Mouse (Mus musculus) hindbrain, embryonic 14.5 days (tissue): ENCODE data around the gene Tipin. TPM values are rescaled to one million over a fixed set of nuclear protein-coding genes. Genes with fewer than 3 reads are reported as not detected.
A peak's percentile ranks its signal among the peaks of the same experiment; 100 is the strongest.

ENCODE experiments used
- ATAC-seq: fragments of 200-750 bp; cut with Nextera tagmentation; 2 replicates; pipeline ENCODE4 v1.8.0; 2017; ENCODE audit warnings: moderate number of reproducible peaks, mild to moderate bottlenecking, moderate TSS enrichment, moderate library complexity; ENCODE audit not compliant: low FRiP score
- DNase-seq: peaks from one replicate; pipeline ENCODE4 v3.0.0-alpha.2; 2015; ENCODE audit warnings: low spot score
- H3K27ac ChIP-seq: fragments of 300-500 bp; sonication (generic); 2 replicates; pipeline ENCODE4 v1.5.1; 2014; ENCODE audit warnings: mild to moderate bottlenecking, moderate library complexity
- H3K27me3 ChIP-seq: fragments of 300-500 bp; sonication (generic); 2 replicates; pipeline ENCODE4 v1.6.1; 2014; ENCODE audit warnings: mild to moderate bottlenecking, low read length, mixed read lengths; ENCODE audit not compliant: control insufficient read depth, insufficient read depth
- H3K36me3 ChIP-seq: fragments of 300-500 bp; sonication (generic); replicated peaks from 2 replicates; pipeline ENCODE4 v1.6.1; 2014; ENCODE audit not compliant: control insufficient read depth, insufficient read depth
- H3K4me1 ChIP-seq: fragments of 300-500 bp; sonication (generic); replicated peaks from 2 replicates; pipeline ENCODE4 v1.6.1; 2014; ENCODE audit warnings: antibody characterized with exemption, low read length, mixed read lengths; ENCODE audit not compliant: control insufficient read depth, insufficient read depth
- H3K4me2 ChIP-seq: fragments of 300-500 bp; sonication (generic); replicated peaks from 2 replicates; pipeline ENCODE4 v1.6.1; 2014; ENCODE audit warnings: mild to moderate bottlenecking, moderate library complexity
- H3K4me3 ChIP-seq: fragments of 300-500 bp; sonication (generic); replicated peaks from 2 replicates; pipeline ENCODE4 v1.5.1; 2014; ENCODE audit warnings: mild to moderate bottlenecking, low read length
- H3K9ac ChIP-seq: fragments of 300-500 bp; sonication (generic); 2 replicates; pipeline ENCODE4 v1.6.1; 2014
- H3K9me3 ChIP-seq: fragments of 300-500 bp; sonication (generic); 2 replicates; pipeline ENCODE4 v1.6.1; 2016; ENCODE audit warnings: low read length; ENCODE audit not compliant: control insufficient read depth
- WGBS: fragments of 180-500 bp; shearing (Covaris S2); extraction: QIAGEN DNeasy Blood & Tissue Kit; methylation state at CpG from one replicate; pipeline ENCODE4 v1.1.7; 2014; 5-methylcytosine and 5-hydroxymethylcytosine counted together
- polyA plus RNA-seq: library from polyadenylated mRNA; unstranded; fragments of >200 nt; fragmentation: Nextera tagmentation; extraction: Ambion mirVana; gene quantifications from 2 replicates; pipeline ENCODE4 v1.2.1, GENCODE M21; 2014

The Tipin gene
- polyA plus RNA-seq, 1 experiment from 2014 or later: 73.3 TPM

- Histone ChIP-seq H3K4me3 (no peak overlapping the region), H3K4me2 (no peak overlapping the region), H3K9ac (no peak overlapping the region), H3K4me1 (peaks cover 17% of the 10 kb centered on the region), H3K27ac (no peak overlapping the region), H3K36me3 (peaks cover 4% of the 10 kb centered on the region; the same call in 1 of the 2 replicates), H3K27me3 (no peaks in the 10 kb centered on the region), H3K9me3 (no peaks in the 10 kb centered on the region)
- 95% methylated on average over 1 of the region's 1 CpGs for WGBS
- no peak for ATAC-seq
- no peak for DNase-seq
Observed at GRCm38 (mm10) chr9:64249371-64249770, 32.0 kb upstream of the Tipin start.

DNA sequence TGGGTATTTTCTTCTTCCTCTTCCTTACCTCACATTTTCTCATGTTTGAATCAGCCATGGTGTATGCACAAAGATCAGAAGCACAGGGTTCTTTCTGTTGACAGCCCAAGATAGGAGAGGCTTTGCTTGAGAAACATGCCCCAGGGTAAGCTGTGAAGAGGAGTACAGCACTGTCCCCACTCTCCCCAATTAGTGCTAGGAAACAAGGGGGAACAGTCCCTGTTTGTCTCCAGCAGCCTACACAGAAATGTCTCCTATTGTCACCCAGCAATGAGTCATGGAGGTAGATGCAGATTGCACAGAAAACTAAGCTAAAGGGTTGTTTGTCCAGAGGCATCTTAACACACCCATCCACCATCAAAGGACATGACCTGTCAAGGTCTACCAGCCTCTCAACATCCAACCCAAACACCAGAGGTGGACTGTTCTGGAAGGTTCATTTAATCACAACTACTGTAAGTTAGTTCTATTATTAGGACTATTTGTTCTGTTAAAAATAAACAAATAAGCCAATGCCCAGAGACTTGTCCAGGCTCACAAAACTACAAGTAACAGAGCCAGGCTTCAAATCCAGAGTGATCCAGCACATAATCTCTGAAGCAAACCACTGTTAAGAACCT, 31.2 kb upstream of the Tipin start:
- H3K9me3 ChIP-seq: no peaks in the 10 kb centered on the region
- no peak overlapping the region for H3K4me2 ChIP-seq
- DNase-seq: no peak
- no peak for ATAC-seq
- no peak overlapping the region for H3K4me3 ChIP-seq
- peaks cover 4% of the 10 kb centered on the region; the same call in 1 of the 2 replicates for H3K36me3 ChIP-seq
- peaks cover 17% of the 10 kb centered on the region for H3K4me1 ChIP-seq
- H3K27ac ChIP-seq: no peak overlapping the region
- no peaks in the 10 kb centered on the region for H3K27me3 ChIP-seq
- no peak overlapping the region for H3K9ac ChIP-seq

DNA sequence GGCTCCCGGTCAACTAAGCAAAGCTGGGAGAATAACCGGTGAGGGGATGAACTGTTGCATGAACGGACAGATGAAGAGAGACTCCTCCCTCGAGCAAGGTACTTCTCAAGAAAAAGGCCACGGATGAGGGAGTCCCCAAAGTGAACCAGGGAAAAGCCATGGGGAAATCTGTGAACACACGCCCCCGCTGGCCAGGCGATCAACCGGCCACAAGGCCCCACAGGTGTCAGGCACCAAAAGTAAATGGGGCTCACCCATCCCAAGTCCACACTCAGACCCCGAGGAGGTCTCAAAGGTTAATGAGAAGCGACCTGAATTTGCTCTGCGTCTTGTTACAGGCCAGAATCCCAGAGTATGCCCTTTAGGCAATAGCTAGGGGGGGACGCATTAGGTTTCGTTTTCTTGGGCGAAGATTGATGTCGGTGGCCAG, 28.8 kb upstream of the Tipin start:
- peak overlapping the region; percentile 90 for H3K27ac ChIP-seq
- peak overlapping the region; percentile 94 for H3K4me3 ChIP-seq
- 0% methylated on average over 16 of the region's 16 CpGs for WGBS
- no peak for ATAC-seq
- H3K9me3 ChIP-seq: no peaks in the 10 kb centered on the region
- H3K27me3 ChIP-seq: no peaks in the 10 kb centered on the region
- peaks cover 17% of the 10 kb centered on the region for H3K4me1 ChIP-seq
- peak overlapping the region; percentile 91 for H3K4me2 ChIP-seq
- no peaks in the 10 kb centered on the region for H3K36me3 ChIP-seq
- H3K9ac ChIP-seq: peak overlapping the region; percentile 84
- no peak for DNase-seq

GRCm38 (mm10) chr9:64253021-64253904, 28.1 kb upstream of the Tipin start, which contains the start of gene Map2k1:
TSS of gene Map2k1 (minus strand) at chr9:64253631.
- Histone ChIP-seq H3K9ac (peak within 1 kb of the TSS; percentile 84), H3K9me3 (no peaks in the 10 kb centered on the region), H3K27me3 (no peaks in the 10 kb centered on the region), H3K4me3 (peak within 1 kb of the TSS; percentile 94), H3K36me3 (no peaks in the 10 kb centered on the region), H3K27ac (peak within 1 kb of the TSS; percentile 90), H3K4me1 (peaks cover 17% of the 10 kb centered on the region), H3K4me2 (peak within 1 kb of the TSS; percentile 91)
- under 1% methylated on average over 85 of the region's 89 CpGs for WGBS
- ATAC-seq (peak; percentile 98), DNase-seq (peak; percentile 100)

- ATAC-seq: no peak
- Histone ChIP-seq H3K36me3 (no peaks in the 10 kb centered on the region), H3K9ac (no peak overlapping the region), H3K4me3 (no peak overlapping the region), H3K27me3 (no peaks in the 10 kb centered on the region), H3K4me2 (no peak overlapping the region), H3K9me3 (no peaks in the 10 kb centered on the region), H3K27ac (no peak overlapping the region), H3K4me1 (peaks cover 17% of the 10 kb centered on the region)
- 79% methylated on average over 3 of the region's 3 CpGs for whole genome bisulfite sequencing
- no peak for DNase-seq
Observed at GRCm38 (mm10) chr9:64255422-64255821, 26.0 kb upstream of the Tipin start.

- Histone ChIP-seq H3K27ac (no peak overlapping the region), H3K9me3 (no peaks in the 10 kb centered on the region), H3K4me1 (peaks cover 16% of the 10 kb centered on the region), H3K4me2 (no peak overlapping the region), H3K4me3 (no peak overlapping the region), H3K36me3 (no peaks in the 10 kb centered on the region), H3K9ac (no peak overlapping the region), H3K27me3 (no peaks in the 10 kb centered on the region)
- DNase-seq (no peak), ATAC-seq (no peak)
- WGBS: 85% methylated on average over 3 of the region's 3 CpGs
Observed at GRCm38 (mm10) chr9:64256204-64256603, 25.2 kb upstream of the Tipin start.

DNA sequence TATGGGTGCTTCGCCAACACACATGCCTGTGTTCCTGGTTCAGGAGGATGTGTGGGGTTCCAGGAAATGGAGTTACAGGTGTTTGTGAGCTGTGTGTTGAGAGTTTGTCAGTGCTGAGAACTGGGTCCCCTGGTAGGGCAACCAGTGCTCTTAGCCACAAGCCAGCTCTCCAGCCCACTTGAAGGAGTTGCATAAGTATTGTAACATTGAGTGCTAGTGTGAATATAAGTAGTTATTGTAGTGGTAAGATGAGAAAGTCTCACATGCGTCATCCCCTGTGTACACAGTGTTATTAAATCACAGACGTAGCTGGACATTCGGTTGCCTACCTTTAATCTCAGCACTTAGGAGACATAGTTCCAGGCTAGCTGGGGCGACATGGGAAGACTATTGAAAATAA, 21.5 kb upstream of the Tipin start:
- no peak overlapping the region for H3K4me3 ChIP-seq
- no peaks in the 10 kb centered on the region for H3K4me1 ChIP-seq
- no peaks in the 10 kb centered on the region for H3K36me3 ChIP-seq
- no peaks in the 10 kb centered on the region for H3K9me3 ChIP-seq
- ATAC-seq (no peak), DNase-seq (no peak)
- H3K27me3 ChIP-seq: no peaks in the 10 kb centered on the region
- no peak overlapping the region for H3K4me2 ChIP-seq
- no peak overlapping the region for H3K27ac ChIP-seq
- WGBS: 93% methylated on average over 5 of the region's 5 CpGs
- no peak overlapping the region for H3K9ac ChIP-seq

GRCm38 (mm10) chr9:64261023-64261422, 20.4 kb upstream of the Tipin start:
- no peak overlapping the region for H3K4me3 ChIP-seq
- WGBS: 92% methylated on average over 4 of the region's 4 CpGs
- H3K9ac ChIP-seq: no peak overlapping the region
- no peak overlapping the region for H3K4me2 ChIP-seq
- H3K36me3 ChIP-seq: no peaks in the 10 kb centered on the region
- no peaks in the 10 kb centered on the region for H3K9me3 ChIP-seq
- DNase-seq (no peak), ATAC-seq (no peak)
- H3K27me3 ChIP-seq: no peaks in the 10 kb centered on the region
- no peak overlapping the region for H3K27ac ChIP-seq
- no peaks in the 10 kb centered on the region for H3K4me1 ChIP-seq

DNA sequence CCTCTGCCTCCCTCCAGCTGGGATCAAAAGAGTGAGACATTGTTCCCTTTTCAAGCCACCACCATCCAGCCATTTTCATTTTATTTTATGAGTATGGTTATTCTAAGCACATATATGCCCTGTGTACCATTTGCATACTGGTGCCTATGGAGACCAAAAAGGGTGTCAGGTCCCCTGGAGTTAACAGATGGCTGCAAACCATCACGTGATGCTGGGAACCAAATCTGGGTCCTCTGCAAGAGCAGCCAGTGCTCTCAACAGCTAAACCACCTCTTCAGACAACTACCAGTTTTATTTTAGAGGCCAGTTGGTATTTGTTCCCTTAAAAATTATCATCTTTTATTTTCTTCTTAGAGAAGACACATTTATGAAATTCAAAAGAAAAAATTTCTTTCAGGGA, 16.6 kb upstream of the Tipin start:
- Histone ChIP-seq H3K27ac (no peak overlapping the region), H3K9me3 (no peaks in the 10 kb centered on the region), H3K27me3 (no peaks in the 10 kb centered on the region), H3K4me3 (no peak overlapping the region), H3K4me1 (no peaks in the 10 kb centered on the region), H3K4me2 (no peak overlapping the region), H3K36me3 (no peaks in the 10 kb centered on the region), H3K9ac (no peak overlapping the region)
- DNase-seq: no peak
- 44% methylated on average over 1 of the region's 1 CpGs for WGBS
- ATAC-seq: no peak
